Mouse (Mus musculus): ENCODE results near the gene Glmn.

Gene Glmn

DNA sequence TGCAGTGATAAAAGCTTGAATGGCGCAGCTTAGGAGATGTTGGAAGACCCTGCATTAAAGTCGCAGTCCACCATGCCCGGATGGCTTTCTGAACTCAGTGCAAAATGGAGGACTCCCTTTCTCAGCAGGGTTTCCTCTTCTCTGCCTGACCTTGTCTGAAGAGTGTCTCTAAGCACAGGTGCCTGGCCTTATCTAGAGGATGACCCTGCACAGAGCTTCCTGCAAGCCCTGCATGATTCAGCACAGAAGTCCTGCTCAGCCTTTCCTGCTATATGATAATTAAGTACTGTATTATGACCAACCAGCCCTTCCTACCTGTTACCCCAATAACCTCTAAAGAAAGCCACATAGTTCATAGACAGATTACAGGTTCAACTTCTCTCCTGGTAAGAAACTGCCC lies 82.2 kb downstream of the Glmn start:
- DNase-seq: no peak

DNA sequence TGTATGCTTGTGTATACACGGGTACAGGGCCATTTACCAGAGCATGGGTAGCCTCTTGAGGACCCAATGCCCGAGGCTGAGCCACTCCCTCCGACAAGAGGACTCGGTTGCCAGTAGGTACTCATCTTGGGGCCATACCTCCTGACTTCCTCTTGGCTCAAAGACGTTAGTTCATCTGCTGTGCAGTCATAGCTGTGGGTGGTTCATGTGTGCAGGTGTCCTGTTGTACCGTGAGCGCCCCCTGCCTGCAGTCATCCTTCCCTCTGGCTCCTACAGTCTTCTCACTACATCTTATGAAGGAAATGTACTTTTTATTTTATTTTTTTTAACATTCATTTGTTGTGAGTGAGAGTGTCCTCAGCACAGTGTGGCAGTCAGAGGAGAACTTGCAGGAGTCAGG lies 84.1 kb downstream of the Glmn start:
- DNase-seq: peak; percentile 72

- no peak for DNase-seq
Measured at GRCm38 (mm10) chr5:107511326-107511725, 86.4 kb downstream of the Glmn start.

GRCm38 (mm10) chr5:107510503-107510902 lies 87.2 kb downstream of the Glmn start:
- no peak for DNase-seq

GRCm38 (mm10) chr5:107507321-107507720 lies 90.4 kb downstream of the Glmn start, which contains the start of gene Gm42669:
TSS of gene Gm42669 (plus strand) at chr5:107507621.
- DNase-seq: no peak

- no peak for DNase-seq
Measured at GRCm38 (mm10) chr5:107500741-107501140, 96.9 kb downstream of the Glmn start.

DNA sequence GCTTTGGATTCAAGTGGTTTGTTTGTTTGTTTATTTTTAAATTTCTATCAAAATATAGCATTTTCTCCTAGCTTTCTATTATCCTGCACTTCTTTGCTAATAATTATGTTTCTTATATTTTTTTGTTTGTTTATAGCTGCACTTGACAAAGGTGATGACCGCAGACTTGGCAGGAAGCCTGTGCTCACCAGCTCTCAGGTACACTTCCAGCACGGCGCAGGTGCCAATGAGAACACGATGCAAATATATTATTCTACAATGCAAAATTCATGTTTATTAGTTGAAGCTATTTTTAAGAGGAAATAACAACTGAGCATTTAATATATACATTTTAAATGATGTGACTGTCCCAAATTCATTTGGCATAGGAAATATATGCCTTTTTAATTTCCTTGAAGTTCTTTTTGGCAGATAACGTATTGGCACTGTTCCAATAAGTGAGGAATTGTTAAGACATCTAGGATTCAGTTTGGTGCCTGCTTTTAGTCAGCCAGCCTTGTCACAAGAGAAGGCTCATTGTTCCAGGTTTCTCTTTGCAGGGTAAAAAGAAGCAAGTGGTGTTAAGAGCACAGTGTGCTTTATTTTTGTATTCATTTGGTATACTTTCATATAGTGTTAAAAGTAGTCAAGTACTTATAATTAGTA lies 97.7 kb downstream of the Glmn start:
- peak; percentile 86 for DNase-seq
